Mouse (Mus musculus): ENCODE results near the gene Cacna2d3.

DNA sequence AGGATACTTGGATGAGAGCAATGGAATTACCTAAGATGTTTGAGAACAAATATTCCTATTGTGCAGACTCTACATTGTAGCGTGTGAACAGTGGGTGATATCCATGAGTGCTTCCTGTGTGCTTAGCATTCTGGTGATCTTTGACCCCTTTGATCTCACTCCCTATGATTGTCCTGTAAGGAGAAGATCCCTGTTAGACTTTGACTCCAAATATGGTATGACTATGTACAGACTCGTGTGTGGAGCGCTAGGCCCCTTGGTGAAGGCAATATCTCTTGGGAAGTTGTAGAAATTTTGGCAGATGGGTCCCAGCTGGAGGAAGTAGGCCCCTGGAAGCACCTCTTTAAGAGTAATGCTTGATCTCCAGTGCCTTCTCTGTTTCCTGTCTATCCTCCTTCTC, 829.1 kb downstream of the Cacna2d3 start:
- no peak for TF ChIP-seq CTCF (IDR thresholded peaks at IDR 0.05; ENCODE audit: low read depth)
- no peak for TF ChIP-seq EP300 (IDR thresholded peaks at IDR 0.05; ENCODE audit: low read depth)

All from liver, embryonic 14.5 days (tissue).